Mouse (Mus musculus) liver, embryonic 15.5 days (tissue): Measurements from ENCODE around the gene Cby1. TPM values are rescaled to one million over a fixed set of nuclear protein-coding genes. Genes with fewer than 3 reads are reported as not detected.

Experiments
- ATAC-seq: fragments of 200-750 bp; cut with Nextera tagmentation; 2 replicates; pipeline ENCODE4 v1.8.0; 2017; ENCODE audit warnings: moderate number of reproducible peaks, mild to moderate bottlenecking, moderate library complexity; ENCODE audit not compliant: insufficient read depth
- H3K27ac ChIP-seq: fragments of 300-500 bp; sonication (generic); replicated peaks from 2 replicates; pipeline ENCODE4 v1.5.1; 2015; ENCODE audit warnings: mild to moderate bottlenecking, inconsistent platforms
- H3K27me3 ChIP-seq: fragments of 300-500 bp; sonication (generic); 2 replicates; pipeline ENCODE4 v1.6.1; 2015; ENCODE audit warnings: mild to moderate bottlenecking, inconsistent platforms
- H3K36me3 ChIP-seq: fragments of 300-500 bp; sonication (generic); replicated peaks from 2 replicates; pipeline ENCODE4 v1.6.1; 2015; ENCODE audit warnings: moderate library complexity, mild to moderate bottlenecking, inconsistent platforms
- H3K4me1 ChIP-seq: fragments of 300-500 bp; sonication (generic); replicated peaks from 2 replicates; pipeline ENCODE4 v1.6.1; 2015; ENCODE audit warnings: inconsistent platforms
- H3K4me2 ChIP-seq: fragments of 300-500 bp; sonication (generic); 2 replicates; pipeline ENCODE4 v1.6.1; 2015; ENCODE audit warnings: moderate library complexity, mild to moderate bottlenecking, inconsistent platforms
- H3K4me3 ChIP-seq: fragments of 300-500 bp; sonication (generic); replicated peaks from 2 replicates; pipeline ENCODE4 v1.5.1; 2015; ENCODE audit warnings: mild to moderate bottlenecking, inconsistent platforms
- H3K9ac ChIP-seq: fragments of 300-500 bp; sonication (generic); 2 replicates; pipeline ENCODE4 v1.6.1; 2015; ENCODE audit warnings: moderate library complexity, mild to moderate bottlenecking, inconsistent platforms
- H3K9me3 ChIP-seq: fragments of 300-500 bp; sonication (generic); replicated peaks from 2 replicates; pipeline ENCODE4 v1.6.1; 2016; ENCODE audit warnings: inconsistent platforms
- WGBS: fragments of 180-500 bp; shearing (Covaris S2); methylation state at CpG from one replicate; pipeline ENCODE4 v1.1.7; 2015; ENCODE audit warnings: mixed read lengths; ENCODE audit not compliant: insufficient replicate concordance; 5-methylcytosine and 5-hydroxymethylcytosine counted together
- polyA plus RNA-seq: library from polyadenylated mRNA; unstranded; fragments of >200 nt; fragmentation: Nextera tagmentation; extraction: Ambion mirVana; gene quantifications from 2 replicates; pipeline ENCODE4 v1.2.1, GENCODE M21; 2015

Cby1 gene
- polyA plus RNA-seq, 1 experiment from 2014 or later, result 12.3 TPM

- Histone ChIP-seq H3K27ac (no peak overlapping the region), H3K4me2 (no peak overlapping the region), H3K9ac (no peak overlapping the region), H3K4me3 (no peak overlapping the region), H3K4me1 (no peaks in the 10 kb centered on the region), H3K9me3 (no peaks in the 10 kb centered on the region), H3K27me3 (no peaks in the 10 kb centered on the region), H3K36me3 (peaks cover 59% of the 10 kb centered on the region)
- no peak for ATAC-seq
- WGBS, result 78% methylated on average over 17 of the region's 17 CpGs
Measured at GRCm38 (mm10) chr15:79706603-79707214, 47.7 kb downstream of the Cby1 start.

- peaks cover 75% of the 10 kb centered on the region for H3K36me3 ChIP-seq
- no peak for ATAC-seq
Measured at GRCm38 (mm10) chr15:79708229-79708822, 49.3 kb downstream of the Cby1 start.

DNA sequence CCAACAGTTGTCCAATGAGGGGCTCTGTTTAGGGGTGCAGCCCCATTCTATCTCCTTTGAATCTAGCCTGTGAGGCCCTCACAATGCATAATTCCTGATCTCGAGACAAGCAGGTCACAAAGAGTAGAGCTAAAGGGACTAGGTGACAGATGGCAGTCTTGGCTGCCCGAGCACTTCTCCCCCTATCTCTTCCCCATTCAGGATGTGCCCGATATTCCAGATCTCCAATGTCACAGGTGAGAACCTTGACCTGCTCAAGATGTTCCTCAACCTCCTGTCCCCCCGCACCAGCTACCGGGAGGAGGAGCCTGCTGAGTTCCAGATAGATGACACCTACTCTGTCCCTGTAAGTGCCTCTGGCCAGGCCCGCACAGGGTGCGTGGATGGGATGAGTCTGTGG, 56.6 kb downstream of the Cby1 start:
- H3K27me3 ChIP-seq, result no peaks in the 10 kb centered on the region
- no peak overlapping the region for H3K4me3 ChIP-seq
- H3K4me2 ChIP-seq, result no peak overlapping the region
- H3K9ac ChIP-seq, result no peak overlapping the region
- 80% methylated on average over 7 of the region's 7 CpGs for WGBS
- no peak overlapping the region for H3K27ac ChIP-seq
- no peak for ATAC-seq
- H3K9me3 ChIP-seq, result no peaks in the 10 kb centered on the region
- H3K4me1 ChIP-seq, result 0 out of 2 replicates have a peak, but pooled peaks cover 9% of the 10 kb centered on the region
- peaks cover 100% of the 10 kb centered on the region for H3K36me3 ChIP-seq

More at GRCm38 (mm10) chr15:79708229-79708822, 49.3 kb downstream of the Cby1 start:
- 79% methylated on average over 5 of the region's 5 CpGs for WGBS
- H3K27ac ChIP-seq, result no peak overlapping the region
- no peak overlapping the region for H3K9ac ChIP-seq
- H3K9me3 ChIP-seq, result no peaks in the 10 kb centered on the region
- no peaks in the 10 kb centered on the region for H3K27me3 ChIP-seq
- no peak overlapping the region for H3K4me3 ChIP-seq
- 0 out of 2 replicates have a peak, but pooled peaks cover 2% of the 10 kb centered on the region for H3K4me1 ChIP-seq
- H3K4me2 ChIP-seq, result no peak overlapping the region

DNA sequence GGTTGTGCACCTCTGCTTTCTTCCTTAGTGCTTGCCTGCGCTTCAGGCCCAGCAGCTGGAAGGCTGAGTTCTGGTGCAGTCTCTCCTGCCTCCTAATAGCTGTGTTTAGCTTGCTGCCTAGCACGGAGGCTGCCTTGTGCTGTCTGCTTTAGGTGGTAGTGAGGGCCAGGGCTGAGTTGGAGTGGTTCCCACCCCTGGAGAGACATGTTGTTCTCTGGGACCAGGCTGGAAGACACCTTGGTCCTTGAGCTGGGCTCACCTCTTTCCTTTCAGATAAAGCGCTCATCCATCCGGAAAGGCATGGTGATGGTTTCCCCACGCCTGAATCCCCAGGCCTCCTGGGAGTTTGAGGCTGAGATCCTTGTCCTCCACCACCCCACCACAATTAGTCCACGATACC, 57.7 kb downstream of the Cby1 start:
- H3K4me1 ChIP-seq, result 0 out of 2 replicates have a peak, but pooled peaks cover 9% of the 10 kb centered on the region
- no peak overlapping the region for H3K4me2 ChIP-seq
- no peak overlapping the region for H3K9ac ChIP-seq
- ATAC-seq, result no peak
- no peaks in the 10 kb centered on the region for H3K9me3 ChIP-seq
- H3K27ac ChIP-seq, result no peak overlapping the region
- no peaks in the 10 kb centered on the region for H3K27me3 ChIP-seq
- no peak overlapping the region for H3K4me3 ChIP-seq
- H3K36me3 ChIP-seq, result peaks cover 98% of the 10 kb centered on the region
- 88% methylated on average over 6 of the region's 6 CpGs for WGBS

Other genes starting within 250 kb of the Cby1 start
- gene Csnk1e, start 203.6 kb upstream of the Cby1 start, polyA plus RNA-seq, result 8.0 and 9.2 TPM in 2 replicates
- gene Kcnj4, start 154.0 kb upstream of the Cby1 start, polyA plus RNA-seq, result not detected in 2 replicates
- 4.5 and 5.3 TPM in 2 replicates for gene Kdelr3, start 142.8 kb upstream of the Cby1 start, polyA plus RNA-seq
- 11.6 and 12.8 TPM in 2 replicates for gene Ddx17, start 112.5 kb upstream of the Cby1 start, polyA plus RNA-seq
- 0.18 and 0.24 TPM in 2 replicates for gene Dmc1, start 54.1 kb upstream of the Cby1 start, polyA plus RNA-seq
- gene Fam227a, start 243 bp upstream of the Cby1 start, polyA plus RNA-seq, result 0.05 and 0.12 TPM in 2 replicates
- 124 and 134 TPM in 2 replicates for gene Tomm22, start 11.7 kb downstream of the Cby1 start, polyA plus RNA-seq
- gene Josd1, start 28.7 kb downstream of the Cby1 start, polyA plus RNA-seq, result 20.1 and 22.3 TPM in 2 replicates
- 29.9 and 33.5 TPM in 2 replicates for gene Gtpbp1, start 31.6 kb downstream of the Cby1 start, polyA plus RNA-seq
- gene Sun2, start 83.3 kb downstream of the Cby1 start, polyA plus RNA-seq, result 2.1 and 2.6 TPM in 2 replicates
- 7.7 and 9.0 TPM in 2 replicates for gene Dnal4, start 118.7 kb downstream of the Cby1 start, polyA plus RNA-seq
- 0.08 and 0.17 TPM in 2 replicates for gene Nptxr, start 145.6 kb downstream of the Cby1 start, polyA plus RNA-seq
- not detected in 2 replicates for gene Npcd, start 175.0 kb downstream of the Cby1 start, polyA plus RNA-seq
- 6.7 and 8.1 TPM in 2 replicates for gene Cbx6, start 175.5 kb downstream of the Cby1 start, polyA plus RNA-seq
- 33.5 and 34.5 TPM in 2 replicates for gene Apobec3, start 232.5 kb downstream of the Cby1 start, polyA plus RNA-seq